Mouse (Mus musculus): ENCODE measurements around the gene Ksr2. TPM values are rescaled to one million over a fixed set of nuclear protein-coding genes. Genes with fewer than 3 reads are reported as not detected.
"Not testable (repeated sequence)": the region's sequence is repeated elsewhere in the genome, so short reads cannot be mapped to it uniquely, and the experiment has no call there.

The Ksr2 gene
- polyA plus RNA-seq, 1 experiment, result not detected

- H3K4me3 ChIP-seq (replicated peaks), result no peak overlapping the region
- H3K9me3 ChIP-seq (ENCODE audit: control insufficient read depth, low read length), result peaks cover 6% of the 10 kb centered on the region
These were observed 15.7 kb upstream of the Ksr2 start for GRCm38 (mm10) chr5:117398007-117398550.

GRCm38 (mm10) chr5:117399281-117399680 lies 14.5 kb upstream of the Ksr2 start:
- Histone ChIP-seq H3K36me3 (ENCODE audit: control insufficient read depth) (no peaks in the 10 kb centered on the region), H3K4me3 (replicated peaks) (no peak overlapping the region), H3K27me3 (ENCODE audit: control insufficient read depth) (no peaks in the 10 kb centered on the region; the same call in 1 of the 2 replicates), H3K9me3 (ENCODE audit: control insufficient read depth, low read length) (no peaks in the 10 kb centered on the region), H3K4me1 (ENCODE audit: control insufficient read depth) (no peaks in the 10 kb centered on the region)
- TF ChIP-seq TAL1 (IDR thresholded peaks at IDR 0.05; ENCODE audit: low read length) (no peak), GATA1 (IDR thresholded peaks at IDR 0.05; ENCODE audit: low read length) (no peak)

More at GRCm38 (mm10) chr5:117398007-117398550, 15.7 kb upstream of the Ksr2 start:
- TF ChIP-seq GATA1 (IDR thresholded peaks at IDR 0.05; ENCODE audit: low read length), result no peak
- no peaks in the 10 kb centered on the region; the same call in 1 of the 2 replicates for H3K27me3 ChIP-seq (ENCODE audit: control insufficient read depth)
- no peaks in the 10 kb centered on the region for H3K36me3 ChIP-seq (ENCODE audit: control insufficient read depth)
- no peaks in the 10 kb centered on the region for H3K4me1 ChIP-seq (ENCODE audit: control insufficient read depth)

DNA sequence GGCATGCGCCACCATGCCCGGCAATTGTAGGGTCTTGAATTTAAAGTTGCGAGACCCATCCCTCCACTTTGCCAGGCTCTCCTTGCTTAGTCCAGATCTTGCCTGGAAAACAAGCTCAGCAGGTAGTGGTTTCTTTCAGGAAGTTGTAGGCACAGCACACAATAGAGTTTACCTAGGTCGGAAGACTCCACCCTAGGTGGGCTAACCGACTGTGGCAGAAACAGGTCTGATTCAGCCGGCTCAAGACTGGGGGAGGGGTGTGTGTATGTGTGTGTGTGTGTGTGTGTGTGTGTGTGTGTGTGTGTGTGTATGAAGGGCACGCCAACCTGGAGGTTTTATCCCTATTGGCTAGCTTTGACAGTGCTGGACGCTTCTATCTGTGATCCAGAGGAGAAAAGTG lies 10.2 kb upstream of the Ksr2 start:
- TF ChIP-seq TAL1 (IDR thresholded peaks at IDR 0.05; ENCODE audit: low read length) (no peak), GATA1 (IDR thresholded peaks at IDR 0.05; ENCODE audit: low read length) (no peak)
- no peak overlapping the region for H3K4me3 ChIP-seq (replicated peaks)
- H3K36me3 ChIP-seq (ENCODE audit: control insufficient read depth), result no peaks in the 10 kb centered on the region
- no peaks in the 10 kb centered on the region; the same call in 1 of the 2 replicates for H3K27me3 ChIP-seq (ENCODE audit: control insufficient read depth)
- H3K4me1 ChIP-seq (ENCODE audit: control insufficient read depth), result no peaks in the 10 kb centered on the region
- no peaks in the 10 kb centered on the region for H3K9me3 ChIP-seq (ENCODE audit: control insufficient read depth, low read length)

- not testable (repeated sequence) for H3K36me3 ChIP-seq (ENCODE audit: control insufficient read depth); H3K4me1 ChIP-seq (ENCODE audit: control insufficient read depth); H3K9me3 ChIP-seq (ENCODE audit: control insufficient read depth, low read length); H3K4me3 ChIP-seq (replicated peaks); H3K27me3 ChIP-seq (ENCODE audit: control insufficient read depth)
These were observed 9.1 kb upstream of the Ksr2 start for GRCm38 (mm10) chr5:117404671-117405070.

DNA sequence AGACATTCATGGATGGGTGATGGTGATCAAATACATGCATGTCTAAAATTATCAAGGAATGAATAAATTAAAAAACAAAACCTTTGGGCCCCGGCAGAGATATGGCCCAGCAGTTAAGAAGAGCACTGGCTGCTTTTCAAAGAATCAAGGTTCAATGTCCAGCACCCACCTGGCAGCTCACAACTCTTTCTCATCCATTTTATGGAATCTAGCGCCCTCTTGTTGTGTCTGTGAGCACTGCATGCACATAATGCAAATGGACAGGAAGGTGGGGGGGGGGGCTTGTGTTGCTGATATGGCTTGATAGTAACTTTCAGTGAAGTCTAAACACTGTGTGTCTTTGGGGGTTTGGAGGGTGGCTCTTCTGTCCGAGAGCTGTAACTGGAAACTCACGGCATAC lies 5.6 kb upstream of the Ksr2 start:
- no peaks in the 10 kb centered on the region for H3K9me3 ChIP-seq (ENCODE audit: control insufficient read depth, low read length)
- H3K4me1 ChIP-seq (ENCODE audit: control insufficient read depth), result no peaks in the 10 kb centered on the region
- no peak overlapping the region for H3K4me3 ChIP-seq (replicated peaks)
- peaks cover 32% of the 10 kb centered on the region for H3K27me3 ChIP-seq (ENCODE audit: control insufficient read depth)
- TF ChIP-seq GATA1 (IDR thresholded peaks at IDR 0.05; ENCODE audit: low read length), result no peak
- TF ChIP-seq TAL1 (IDR thresholded peaks at IDR 0.05; ENCODE audit: low read length), result no peak
- H3K36me3 ChIP-seq (ENCODE audit: control insufficient read depth), result no peaks in the 10 kb centered on the region

DNA sequence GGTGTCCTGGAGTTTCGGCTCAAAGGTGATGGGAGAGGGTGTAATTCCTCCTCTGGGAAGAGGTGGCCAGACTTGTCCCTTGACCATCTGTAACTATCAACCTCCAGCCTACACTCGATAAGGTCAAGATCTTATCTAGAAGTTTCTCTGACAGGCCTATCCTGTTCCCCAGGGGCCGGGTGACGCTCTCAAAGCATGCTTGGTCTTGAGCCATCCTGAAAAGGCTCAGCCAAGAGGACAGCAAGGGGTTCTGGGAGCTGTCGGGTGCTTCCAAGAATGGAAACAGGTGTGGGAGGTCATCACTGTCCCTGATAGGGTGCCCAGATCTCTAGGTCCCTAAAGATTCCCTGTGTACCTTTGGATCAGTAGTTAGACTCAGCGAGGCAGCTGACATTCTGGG lies 4.4 kb upstream of the Ksr2 start:
- no peaks in the 10 kb centered on the region for H3K9me3 ChIP-seq (ENCODE audit: control insufficient read depth, low read length)
- no peaks in the 10 kb centered on the region; the same call in 1 of the 2 replicates for H3K4me1 ChIP-seq (ENCODE audit: control insufficient read depth)
- no peak for TF ChIP-seq GATA1 (IDR thresholded peaks at IDR 0.05; ENCODE audit: low read length)
- no peak for TF ChIP-seq TAL1 (IDR thresholded peaks at IDR 0.05; ENCODE audit: low read length)
- peaks cover 44% of the 10 kb centered on the region for H3K27me3 ChIP-seq (ENCODE audit: control insufficient read depth)
- no peak overlapping the region for H3K4me3 ChIP-seq (replicated peaks)
- H3K36me3 ChIP-seq (ENCODE audit: control insufficient read depth), result no peaks in the 10 kb centered on the region

DNA sequence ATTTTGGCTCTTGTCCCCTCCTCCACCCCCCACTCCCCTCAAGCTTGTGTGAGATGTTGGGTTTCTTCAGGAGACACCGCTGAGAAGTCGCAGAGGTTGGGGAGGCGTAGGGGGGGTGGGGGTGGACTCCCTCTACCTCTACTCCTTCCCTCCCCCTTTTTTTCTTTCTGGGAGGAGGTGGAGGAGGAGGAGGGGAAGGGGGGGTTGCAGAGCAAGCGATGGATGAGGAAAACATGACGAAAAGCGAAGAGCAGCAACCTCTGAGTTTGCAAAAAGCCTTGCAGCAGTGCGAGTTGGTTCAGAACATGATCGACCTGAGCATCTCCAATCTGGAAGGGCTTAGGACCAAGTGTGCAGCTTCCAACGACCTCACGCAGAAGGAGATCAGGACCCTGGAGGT lies 811 bp downstream of the Ksr2 start:
- TF ChIP-seq TAL1 (IDR thresholded peaks at IDR 0.05; ENCODE audit: low read length) (no peak), GATA1 (IDR thresholded peaks at IDR 0.05; ENCODE audit: low read length) (no peak)
- Histone ChIP-seq H3K4me1 (ENCODE audit: control insufficient read depth) (no peaks in the 10 kb centered on the region; the same call in 1 of the 2 replicates), H3K27me3 (ENCODE audit: control insufficient read depth) (peaks cover 63% of the 10 kb centered on the region), H3K36me3 (ENCODE audit: control insufficient read depth) (no peaks in the 10 kb centered on the region), H3K9me3 (ENCODE audit: control insufficient read depth, low read length) (no peaks in the 10 kb centered on the region), H3K4me3 (replicated peaks) (no peak overlapping the region)

GRCm38 (mm10) chr5:117415011-117415912 lies 1.5 kb downstream of the Ksr2 start:
- Histone ChIP-seq H3K36me3 (ENCODE audit: control insufficient read depth) (no peaks in the 10 kb centered on the region), H3K27me3 (ENCODE audit: control insufficient read depth) (peaks cover 60% of the 10 kb centered on the region), H3K9me3 (ENCODE audit: control insufficient read depth, low read length) (no peaks in the 10 kb centered on the region), H3K4me3 (replicated peaks) (no peak overlapping the region), H3K4me1 (ENCODE audit: control insufficient read depth) (no peaks in the 10 kb centered on the region; the same call in 1 of the 2 replicates)
- TF ChIP-seq GATA1 (IDR thresholded peaks at IDR 0.05; ENCODE audit: low read length) (no peak), TAL1 (IDR thresholded peaks at IDR 0.05; ENCODE audit: low read length) (no peak)

- no peak for TF ChIP-seq GATA1 (IDR thresholded peaks at IDR 0.05; ENCODE audit: low read length)
- TF ChIP-seq TAL1 (IDR thresholded peaks at IDR 0.05; ENCODE audit: low read length), result no peak
- H3K4me1 ChIP-seq (ENCODE audit: control insufficient read depth), result no peaks in the 10 kb centered on the region; the same call in 1 of the 2 replicates
These were observed 3.6 kb downstream of the Ksr2 start for GRCm38 (mm10) chr5:117417442-117417841.

GRCm38 (mm10) chr5:117433501-117433900 lies 19.7 kb downstream of the Ksr2 start:
- not testable (repeated sequence) for H3K9me3 ChIP-seq (ENCODE audit: control insufficient read depth, low read length); H3K27me3 ChIP-seq (ENCODE audit: control insufficient read depth); H3K36me3 ChIP-seq (ENCODE audit: control insufficient read depth); H3K4me3 ChIP-seq (replicated peaks); H3K4me1 ChIP-seq (ENCODE audit: control insufficient read depth)

More at GRCm38 (mm10) chr5:117417442-117417841, 3.6 kb downstream of the Ksr2 start:
- H3K9me3 ChIP-seq (ENCODE audit: control insufficient read depth, low read length), result no peaks in the 10 kb centered on the region
- peaks cover 46% of the 10 kb centered on the region for H3K27me3 ChIP-seq (ENCODE audit: control insufficient read depth)
- no peaks in the 10 kb centered on the region for H3K36me3 ChIP-seq (ENCODE audit: control insufficient read depth)
- H3K4me3 ChIP-seq (replicated peaks), result no peak overlapping the region

Measured in erythroblast, embryonic 14.5 days (primary cell).